Mouse (Mus musculus) monocyte, adult 5-6 weeks (primary cell): ENCODE data around the gene C1qtnf7. TPM values are rescaled to one million over a fixed set of nuclear protein-coding genes. Genes with fewer than 3 reads are reported as not detected.

ENCODE experiments used
- total RNA-seq: library from RNA; stranded (forward); fragments of 200-1000, 200-491, 200-594 nt; gene quantifications from 3 replicates; pipeline ENCODE4 v1.2.3, GENCODE M21; 2017

Gene C1qtnf7
- total RNA-seq, 1 experiment from 2014 or later, result not detected

Other genes with a start within 250 kb of the C1qtnf7 start
- not detected in 3 replicates for gene Cc2d2a, start 146.8 kb downstream of the C1qtnf7 start, total RNA-seq